Mouse (Mus musculus) cerebellum, adult 2 months (tissue): ENCODE data around the gene Gm20521. TPM values are rescaled to one million over a fixed set of nuclear protein-coding genes. Genes with fewer than 3 reads are reported as not detected.

ENCODE experiments used
- DNase-seq, 2 experiments: peaks; one replicate each; pipeline ENCODE4 v3.0.0; 2021
- H3K27ac ChIP-seq: fragments of 200-500 bp; 2 replicates; pipeline ENCODE4 v1.5.1; 2012; ENCODE audit warnings: low read length, control low read depth, inconsistent platforms; ENCODE audit not compliant: insufficient read depth
- H3K27me3 ChIP-seq: fragments of 200-500 bp; 2 replicates; pipeline ENCODE4 v1.6.1; 2012; ENCODE audit warnings: inconsistent platforms, mild to moderate bottlenecking, low read length, moderate library complexity; ENCODE audit not compliant: control insufficient read depth, insufficient read depth
- H3K4me1 ChIP-seq: fragments of 200-500 bp; 2 replicates; pipeline ENCODE4 v1.6.1; 2011; ENCODE audit warnings: low read length; ENCODE audit not compliant: control insufficient read depth, insufficient read depth
- H3K4me3 ChIP-seq: fragments of 200-500 bp; replicated peaks from 2 replicates; pipeline ENCODE3; 2011; ENCODE audit warnings: mild to moderate bottlenecking, low read depth, low read length, control low read depth; ENCODE audit not compliant: insufficient read depth
- CTCF ChIP-seq: fragments of 200-500 bp; IDR thresholded peaks from 2 replicates; pipeline ENCODE4 v1.5.1; 2011; ENCODE audit warnings: low read depth, mild to moderate bottlenecking, control low read depth, low read length, moderate library complexity, borderline replicate concordance; ENCODE audit not compliant: insufficient read depth
- POLR2A ChIP-seq: fragments of 200-500 bp; IDR thresholded peaks from 2 replicates; pipeline ENCODE4 v1.6.1; 2011; ENCODE audit warnings: low read length, control low read depth, borderline replicate concordance; ENCODE audit not compliant: insufficient read depth
- WGBS: fragments of 180-500 bp; shearing (Covaris S2); methylation state at CpG from one replicate; pipeline ENCODE4 v1.1.7; 2018; 5-methylcytosine and 5-hydroxymethylcytosine counted together
- polyA plus RNA-seq: library from polyadenylated mRNA; depleted of rRNA; stranded (reverse); fragments of >200 nt; gene quantifications from 2 replicates; pipeline ENCODE4 v1.2.3, GENCODE M21; 2012

Gm20521 gene
- polyA plus RNA-seq, 1 experiment = 0.34 TPM

GRCm38 (mm10) chr14:54920076-54920685, 36.9 kb downstream of the Gm20521 start:
- H3K4me1 ChIP-seq = no peaks in the 10 kb centered on the region
- no peaks in the 10 kb centered on the region for H3K27me3 ChIP-seq
- no peak for DNase-seq
- H3K27ac ChIP-seq = no peak overlapping the region
- H3K4me3 ChIP-seq = no peak overlapping the region
- 90% methylated on average over 16 of the region's 16 CpGs for WGBS
- no peak for TF ChIP-seq POLR2A
- TF ChIP-seq CTCF = no peak

DNA sequence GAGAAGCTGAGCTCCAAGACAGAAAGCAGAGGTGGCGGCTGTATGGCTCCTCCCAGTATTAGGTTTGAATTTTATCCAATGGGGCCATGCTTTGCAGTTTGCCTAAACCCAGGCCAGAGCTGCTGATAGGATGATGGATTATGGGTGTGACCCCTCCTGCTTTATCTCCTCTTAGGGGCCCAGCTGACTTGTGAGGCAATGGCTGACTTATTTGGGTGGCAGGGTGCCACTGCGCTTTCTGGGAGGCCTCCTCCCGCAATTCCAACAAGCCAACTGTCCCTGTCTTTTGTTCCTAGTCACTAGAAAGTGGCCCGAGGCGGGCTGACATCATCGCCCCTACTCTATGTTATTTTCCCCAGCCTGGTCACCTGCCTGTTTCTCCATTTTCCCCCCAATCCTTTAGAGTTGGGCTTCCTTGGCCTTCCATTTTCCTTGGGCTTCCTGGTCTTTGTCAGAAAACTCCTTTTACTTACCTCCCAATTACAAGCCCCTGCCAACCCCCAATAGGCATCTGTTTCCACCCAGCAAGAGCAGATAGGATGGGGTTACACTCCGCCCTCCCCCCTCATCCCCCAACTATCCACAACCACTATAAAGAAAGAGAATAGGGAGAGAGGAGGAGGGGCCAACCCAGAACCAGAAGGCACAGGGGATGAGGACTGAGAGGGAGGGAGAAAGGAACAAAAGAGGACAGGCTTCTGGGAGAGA, 41.6 kb downstream of the Gm20521 start:
- no peak for DNase-seq
- Histone ChIP-seq H3K27ac (no peak overlapping the region), H3K4me1 (no peaks in the 10 kb centered on the region), H3K4me3 (no peak overlapping the region), H3K27me3 (no peaks in the 10 kb centered on the region)
- 70% methylated on average over 7 of the region's 7 CpGs for WGBS
- no peak for TF ChIP-seq POLR2A
- TF ChIP-seq CTCF = no peak

- 9% methylated on average over 57 of the region's 57 CpGs for WGBS
- peak within 1 kb of the TSS; percentile 1; the same call in 1 of the 2 replicates for H3K27ac ChIP-seq
- peak within 1 kb of the TSS; percentile 55 for H3K4me3 ChIP-seq
- no peaks in the 10 kb centered on the region for H3K27me3 ChIP-seq
- peak; percentile 63 to 64 for DNase-seq
- TF ChIP-seq CTCF (no peak), POLR2A (no peak)
- H3K4me1 ChIP-seq = 0 out of 2 replicates have a peak, but pooled peaks cover 3% of the 10 kb centered on the region
Measured at GRCm38 (mm10) chr14:54925349-54926342, 42.4 kb downstream of the Gm20521 start, which contains the start of gene Efs. Gene Efs, minus strand, starts transcription at chr14:54926126.

- no peak for DNase-seq
Measured at GRCm38 (mm10) chr14:54926401-54927158, 43.3 kb downstream of the Gm20521 start.

GRCm38 (mm10) chr14:54927296-54927695, 44.1 kb downstream of the Gm20521 start:
- Histone ChIP-seq H3K4me3 (no peak overlapping the region), H3K4me1 (0 out of 2 replicates have a peak, but pooled peaks cover 3% of the 10 kb centered on the region), H3K27me3 (no peaks in the 10 kb centered on the region), H3K27ac (peak overlapping the region; percentile 1; the same call in 1 of the 2 replicates)
- whole genome bisulfite sequencing = 68% methylated on average over 7 of the region's 7 CpGs
- TF ChIP-seq CTCF (no peak), POLR2A (no peak)
- no peak for DNase-seq

More at GRCm38 (mm10) chr14:54926401-54927158, 43.3 kb downstream of the Gm20521 start:
- TF ChIP-seq POLR2A = no peak
- no peak for TF ChIP-seq CTCF
- Histone ChIP-seq H3K27me3 (no peaks in the 10 kb centered on the region), H3K4me3 (peak overlapping the region; percentile 55), H3K4me1 (0 out of 2 replicates have a peak, but pooled peaks cover 3% of the 10 kb centered on the region), H3K27ac (peak overlapping the region; percentile 1; the same call in 1 of the 2 replicates)
- 3% methylated on average over 54 of the region's 58 CpGs for WGBS

GRCm38 (mm10) chr14:54929801-54930200, 46.6 kb downstream of the Gm20521 start:
- 72% methylated on average over 5 of the region's 5 CpGs for WGBS
- no peaks in the 10 kb centered on the region for H3K27me3 ChIP-seq
- H3K27ac ChIP-seq = no peak overlapping the region
- H3K4me3 ChIP-seq = no peak overlapping the region
- no peak for DNase-seq
- no peak for TF ChIP-seq CTCF
- TF ChIP-seq POLR2A = no peak
- 0 out of 2 replicates have a peak, but pooled peaks cover 3% of the 10 kb centered on the region for H3K4me1 ChIP-seq
